Mouse (Mus musculus): ENCODE data around the gene Fars2.
"Not testable (repeated sequence)": the region's sequence is repeated elsewhere in the genome, so short reads cannot be mapped to it uniquely, and the experiment has no call there.

Fars2 gene

GRCm38 (mm10) chr13:36365719-36366118 lies 248.5 kb downstream of the Fars2 start:
- DNase-seq (ENCODE audit: extremely low read depth, low read depth, low spot score) = not testable (repeated sequence)

GRCm38 (mm10) chr13:36366304-36366703 lies 249.1 kb downstream of the Fars2 start:
- DNase-seq (ENCODE audit: extremely low read depth, low read depth, low spot score) = no peak

- no peak for DNase-seq (ENCODE audit: extremely low read depth, low read depth, low spot score)
Observed at GRCm38 (mm10) chr13:36367712-36368491, 250.7 kb downstream of the Fars2 start.

- no peak for DNase-seq (ENCODE audit: extremely low read depth, low read depth, low spot score)
Observed at GRCm38 (mm10) chr13:36368799-36369198, 251.6 kb downstream of the Fars2 start.

- DNase-seq (ENCODE audit: extremely low read depth, low read depth, low spot score) = no peak
Observed at GRCm38 (mm10) chr13:36369400-36369799, 252.2 kb downstream of the Fars2 start.

GRCm38 (mm10) chr13:36383236-36383635 lies 266.0 kb downstream of the Fars2 start:
- DNase-seq (ENCODE audit: extremely low read depth, low read depth, low spot score) = no peak

GRCm38 (mm10) chr13:36386074-36386473 lies 268.9 kb downstream of the Fars2 start:
- DNase-seq (ENCODE audit: extremely low read depth, low read depth, low spot score) = no peak

- DNase-seq (ENCODE audit: extremely low read depth, low read depth, low spot score) = no peak
Observed at GRCm38 (mm10) chr13:36391936-36392335, 274.7 kb downstream of the Fars2 start.

- DNase-seq (ENCODE audit: extremely low read depth, low read depth, low spot score) = no peak
Observed at GRCm38 (mm10) chr13:36392666-36393065, 275.5 kb downstream of the Fars2 start.

- no peak for DNase-seq (ENCODE audit: extremely low read depth, low read depth, low spot score)
Observed at GRCm38 (mm10) chr13:36401011-36401410, 283.8 kb downstream of the Fars2 start.

- no peak for DNase-seq (ENCODE audit: extremely low read depth, low read depth, low spot score)
Observed at GRCm38 (mm10) chr13:36413276-36413675, 296.1 kb downstream of the Fars2 start.

- no peak for DNase-seq (ENCODE audit: extremely low read depth, low read depth, low spot score)
Observed at GRCm38 (mm10) chr13:36415176-36415575, 298.0 kb downstream of the Fars2 start.

- DNase-seq (ENCODE audit: extremely low read depth, low read depth, low spot score) = no peak
Observed at GRCm38 (mm10) chr13:36416546-36416945, 299.3 kb downstream of the Fars2 start.

- DNase-seq (ENCODE audit: extremely low read depth, low read depth, low spot score) = no peak
Observed at GRCm38 (mm10) chr13:36419357-36419756, 302.1 kb downstream of the Fars2 start.

GRCm38 (mm10) chr13:36422446-36422845 lies 305.2 kb downstream of the Fars2 start:
- no peak for DNase-seq (ENCODE audit: extremely low read depth, low read depth, low spot score)

- not testable (repeated sequence) for DNase-seq (ENCODE audit: extremely low read depth, low read depth, low spot score)
Observed at GRCm38 (mm10) chr13:36425824-36426705, 308.9 kb downstream of the Fars2 start.

- DNase-seq (ENCODE audit: extremely low read depth, low read depth, low spot score) = no peak
Observed at GRCm38 (mm10) chr13:36429500-36430189, 312.4 kb downstream of the Fars2 start.

- no peak for DNase-seq (ENCODE audit: extremely low read depth, low read depth, low spot score)
Observed at GRCm38 (mm10) chr13:36430420-36431114, 313.4 kb downstream of the Fars2 start.

GRCm38 (mm10) chr13:36431974-36432518 lies 314.8 kb downstream of the Fars2 start:
- no peak for DNase-seq (ENCODE audit: extremely low read depth, low read depth, low spot score)

GRCm38 (mm10) chr13:36444748-36445423 lies 327.7 kb downstream of the Fars2 start:
- DNase-seq (ENCODE audit: extremely low read depth, low read depth, low spot score) = no peak

Measured in fat pad, adult 2 months (tissue).